Mouse (Mus musculus) neural tube, embryonic 12.5 days (tissue): Measurements from ENCODE around the gene Wdr44. TPM values are rescaled to one million over a fixed set of nuclear protein-coding genes. Genes with fewer than 3 reads are reported as not detected.

Experiments used
- ATAC-seq: fragments of 200-750 bp; cut with Nextera tagmentation; 2 replicates; pipeline ENCODE4 v1.8.0; 2017; ENCODE audit warnings: low read depth, mild to moderate bottlenecking, moderate TSS enrichment, moderate library complexity; ENCODE audit not compliant: low FRiP score
- H3K27ac ChIP-seq: fragments of 300-500 bp; sonication (generic); 2 replicates; pipeline ENCODE4 v1.5.1; 2016
- H3K27me3 ChIP-seq: fragments of 300-500 bp; sonication (generic); replicated peaks from 2 replicates; pipeline ENCODE4 v1.6.1; 2016; ENCODE audit warnings: mild to moderate bottlenecking
- H3K36me3 ChIP-seq: fragments of 300-500 bp; sonication (generic); 2 replicates; pipeline ENCODE4 v1.6.1; 2016; ENCODE audit warnings: mild to moderate bottlenecking
- H3K4me1 ChIP-seq: fragments of 300-500 bp; sonication (generic); 2 replicates; pipeline ENCODE4 v1.6.1; 2016
- H3K4me2 ChIP-seq: fragments of 300-500 bp; sonication (generic); replicated peaks from 2 replicates; pipeline ENCODE4 v1.6.1; 2016; ENCODE audit warnings: mild to moderate bottlenecking
- H3K4me3 ChIP-seq: fragments of 300-500 bp; sonication (generic); 2 replicates; pipeline ENCODE4 v1.5.1; 2016
- H3K9ac ChIP-seq: fragments of 300-500 bp; sonication (generic); 2 replicates; pipeline ENCODE4 v1.6.1; 2016; ENCODE audit warnings: mild to moderate bottlenecking
- H3K9me3 ChIP-seq: fragments of 300-500 bp; sonication (generic); 2 replicates; pipeline ENCODE4 v1.6.1; 2016; ENCODE audit warnings: mild to moderate bottlenecking
- WGBS: fragments of 180-500 bp; shearing (Covaris S2); methylation state at CpG from one replicate; pipeline ENCODE4 v1.1.7; 2016; 5-methylcytosine and 5-hydroxymethylcytosine counted together
- polyA plus RNA-seq: library from polyadenylated mRNA; unstranded; fragments of >200 nt; fragmentation: Nextera tagmentation; extraction: Ambion mirVana; gene quantifications from 2 replicates; pipeline ENCODE4 v1.2.1, GENCODE M21; 2016

Wdr44 gene
- polyA plus RNA-seq = 11.9 and 12.9 TPM in 2 replicates

DNA sequence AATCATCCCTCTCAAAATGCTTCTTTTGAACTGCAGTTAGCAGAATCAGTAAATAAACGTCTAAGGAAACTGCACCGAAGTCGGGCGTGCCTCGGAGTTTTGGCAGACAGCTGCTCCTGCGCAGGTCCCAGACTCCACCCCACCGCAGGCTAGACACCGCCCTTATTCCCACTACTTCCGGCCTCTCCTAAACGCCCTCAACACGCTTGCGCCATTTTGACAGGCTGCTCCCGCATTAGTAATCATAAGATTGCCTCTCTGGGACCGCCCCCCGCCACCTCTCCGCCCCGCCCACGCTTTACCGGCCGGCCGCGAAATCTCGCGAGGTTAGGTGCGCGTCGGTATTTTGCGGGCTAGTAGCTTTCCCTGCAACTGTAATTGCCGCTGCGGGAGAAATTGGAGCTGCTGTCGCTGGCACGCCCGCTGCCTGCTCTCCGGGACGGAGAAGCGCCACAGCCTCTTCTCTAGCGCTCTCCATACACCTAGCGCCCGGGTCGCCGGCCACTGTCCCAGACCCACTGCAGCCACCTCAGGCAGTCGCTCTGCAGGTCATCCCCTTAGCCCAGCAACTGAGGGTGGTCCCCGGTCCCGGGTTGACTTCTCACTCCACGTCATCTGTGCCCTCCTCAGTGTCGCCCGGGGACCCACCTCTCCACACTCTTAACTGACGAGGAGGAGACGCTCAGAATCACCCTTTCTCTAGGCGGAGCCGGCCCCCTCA lies at the start of gene Wdr44:
Wdr44 (plus strand) TSS at position 330 of the 721 bp plus-strand sequence.
- no peaks in the 10 kb centered on the region for H3K9me3 ChIP-seq
- H3K27ac ChIP-seq = peak within 1 kb of the TSS; percentile 72; the same call in 1 of the 2 replicates
- peak within 1 kb of the TSS; percentile 60 for H3K9ac ChIP-seq
- 10% methylated on average over 51 of the region's 51 CpGs for WGBS
- no peaks in the 10 kb centered on the region for H3K36me3 ChIP-seq
- no peaks in the 10 kb centered on the region for H3K4me1 ChIP-seq
- peak; percentile 98 for ATAC-seq
- H3K4me3 ChIP-seq = peak within 1 kb of the TSS; percentile 53
- peak within 1 kb of the TSS; percentile 57 for H3K4me2 ChIP-seq
- no peaks in the 10 kb centered on the region for H3K27me3 ChIP-seq

DNA sequence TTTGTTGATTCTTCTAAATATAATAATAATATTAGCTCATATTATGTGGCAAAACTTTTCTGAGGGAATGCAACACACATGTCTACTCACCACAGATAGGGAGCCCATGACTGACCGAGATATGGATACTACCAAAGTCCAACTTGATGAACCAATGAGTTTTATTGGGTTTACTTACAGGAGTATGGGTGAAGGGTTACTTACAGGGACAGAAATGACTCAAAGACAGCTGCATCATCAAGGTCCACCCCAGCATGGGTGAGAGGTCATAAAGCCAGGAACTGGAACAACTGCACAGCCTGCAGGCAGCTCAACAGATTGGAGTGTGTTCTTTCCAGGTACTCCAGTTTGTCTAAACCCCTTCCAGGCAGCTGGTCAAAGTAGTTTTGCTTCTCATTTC lies 44.5 kb upstream of the Wdr44 start:
- Histone ChIP-seq H3K9ac (no peak overlapping the region), H3K9me3 (no peaks in the 10 kb centered on the region), H3K4me2 (no peak overlapping the region), H3K27ac (no peak overlapping the region), H3K36me3 (no peaks in the 10 kb centered on the region), H3K4me1 (no peaks in the 10 kb centered on the region), H3K27me3 (no peaks in the 10 kb centered on the region), H3K4me3 (no peak overlapping the region)
- 81% methylated on average over 1 of the region's 1 CpGs for WGBS
- ATAC-seq = no peak

DNA sequence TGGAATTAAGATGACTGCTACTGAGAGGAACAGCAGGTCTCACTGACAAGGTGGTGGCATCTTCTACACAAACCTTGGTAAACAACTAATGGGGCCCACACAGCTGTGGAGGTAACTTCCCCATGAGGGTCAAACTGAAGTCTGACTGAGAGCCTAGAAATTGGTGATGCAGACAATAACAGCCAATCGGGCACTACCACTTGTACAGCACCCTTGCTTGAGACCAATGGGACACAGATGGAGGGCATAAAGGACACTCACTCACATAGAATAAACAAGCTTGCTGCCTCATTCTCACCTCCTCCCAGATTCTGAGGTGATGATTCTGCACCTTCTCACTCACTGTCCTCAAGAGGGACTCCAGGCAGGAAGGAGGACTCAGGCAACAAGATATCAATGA lies 30.6 kb upstream of the Wdr44 start:
- WGBS = 94% methylated on average over 1 of the region's 1 CpGs
- H3K4me3 ChIP-seq = no peak overlapping the region
- no peak overlapping the region for H3K9ac ChIP-seq
- no peak overlapping the region for H3K27ac ChIP-seq
- no peak for ATAC-seq
- no peaks in the 10 kb centered on the region for H3K27me3 ChIP-seq
- H3K36me3 ChIP-seq = no peaks in the 10 kb centered on the region
- no peaks in the 10 kb centered on the region for H3K4me1 ChIP-seq
- no peak overlapping the region for H3K4me2 ChIP-seq
- H3K9me3 ChIP-seq = no peaks in the 10 kb centered on the region

DNA sequence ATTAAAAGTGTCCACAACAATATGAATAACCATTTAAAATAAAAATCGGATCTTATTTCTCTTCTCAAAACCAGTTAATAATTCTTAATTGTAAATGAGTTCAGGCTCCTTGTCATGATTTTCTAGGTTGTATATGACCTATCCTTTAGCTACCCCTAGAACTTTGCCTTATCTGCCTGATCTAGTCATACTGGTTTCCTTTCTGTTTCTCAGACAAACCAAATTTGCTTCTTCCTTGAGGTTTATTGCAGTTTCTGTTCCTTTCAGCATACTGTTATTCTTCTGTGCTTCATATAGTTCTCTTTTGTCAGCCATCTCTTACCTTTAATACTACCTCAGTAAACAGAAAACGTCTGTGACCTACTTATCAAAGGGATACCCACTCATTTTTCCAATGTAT lies 19.7 kb upstream of the Wdr44 start:
- no peak overlapping the region for H3K27ac ChIP-seq
- no peaks in the 10 kb centered on the region for H3K36me3 ChIP-seq
- no peak overlapping the region for H3K4me2 ChIP-seq
- no peak for ATAC-seq
- H3K9me3 ChIP-seq = no peaks in the 10 kb centered on the region
- WGBS = 71% methylated on average over 2 of the region's 2 CpGs
- H3K4me3 ChIP-seq = no peak overlapping the region
- H3K27me3 ChIP-seq = no peaks in the 10 kb centered on the region
- H3K9ac ChIP-seq = no peak overlapping the region
- no peaks in the 10 kb centered on the region for H3K4me1 ChIP-seq

DNA sequence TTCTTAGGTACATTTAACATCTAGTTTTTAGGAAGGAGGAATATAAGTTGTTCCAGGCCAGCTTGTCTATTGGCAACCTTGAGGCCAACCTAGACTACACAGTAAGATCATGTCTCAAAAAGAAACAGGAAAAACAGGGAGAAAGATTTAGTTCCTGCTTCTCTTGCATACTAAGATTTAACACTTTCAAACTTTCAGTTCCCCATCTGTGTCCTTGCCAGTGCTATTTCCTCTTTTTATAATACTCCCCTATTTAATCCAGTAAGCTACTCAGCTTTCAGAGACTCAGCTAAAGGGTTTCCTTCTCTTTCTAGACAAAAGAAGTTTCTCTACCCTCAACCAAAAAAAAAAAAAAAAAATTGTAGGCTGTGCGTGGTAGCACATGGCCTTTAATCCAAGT lies 17.4 kb upstream of the Wdr44 start:
- Histone ChIP-seq H3K27ac (no peak overlapping the region), H3K36me3 (no peaks in the 10 kb centered on the region), H3K9me3 (no peaks in the 10 kb centered on the region), H3K4me1 (no peaks in the 10 kb centered on the region), H3K9ac (no peak overlapping the region), H3K4me3 (no peak overlapping the region), H3K4me2 (no peak overlapping the region), H3K27me3 (no peaks in the 10 kb centered on the region)
- no peak for ATAC-seq
- WGBS = 67% methylated on average over 1 of the region's 1 CpGs

DNA sequence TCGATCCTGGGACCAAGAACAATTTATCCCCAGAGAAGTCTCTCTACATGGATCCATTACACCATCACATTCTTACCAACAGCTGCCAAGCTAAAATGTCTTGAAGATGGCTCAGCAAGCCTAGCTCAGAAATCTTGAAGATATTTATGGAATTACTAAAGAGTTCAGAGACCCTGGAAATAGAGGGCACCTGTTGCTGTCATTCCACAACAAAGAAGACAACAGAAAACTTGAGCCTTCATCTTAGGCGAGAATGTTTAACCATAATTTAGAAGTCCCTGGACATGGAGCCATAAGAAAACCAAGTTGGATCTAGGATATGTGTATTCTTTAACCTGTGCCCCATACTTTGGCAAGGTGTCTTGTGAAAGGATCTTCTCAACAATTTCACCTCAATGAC lies 16.3 kb upstream of the Wdr44 start:
- Histone ChIP-seq H3K4me3 (no peak overlapping the region), H3K4me1 (no peaks in the 10 kb centered on the region), H3K36me3 (no peaks in the 10 kb centered on the region), H3K9ac (no peak overlapping the region), H3K4me2 (no peak overlapping the region), H3K27me3 (no peaks in the 10 kb centered on the region), H3K9me3 (no peaks in the 10 kb centered on the region), H3K27ac (no peak overlapping the region)
- no peak for ATAC-seq
- WGBS = 69% methylated on average over 2 of the region's 2 CpGs

DNA sequence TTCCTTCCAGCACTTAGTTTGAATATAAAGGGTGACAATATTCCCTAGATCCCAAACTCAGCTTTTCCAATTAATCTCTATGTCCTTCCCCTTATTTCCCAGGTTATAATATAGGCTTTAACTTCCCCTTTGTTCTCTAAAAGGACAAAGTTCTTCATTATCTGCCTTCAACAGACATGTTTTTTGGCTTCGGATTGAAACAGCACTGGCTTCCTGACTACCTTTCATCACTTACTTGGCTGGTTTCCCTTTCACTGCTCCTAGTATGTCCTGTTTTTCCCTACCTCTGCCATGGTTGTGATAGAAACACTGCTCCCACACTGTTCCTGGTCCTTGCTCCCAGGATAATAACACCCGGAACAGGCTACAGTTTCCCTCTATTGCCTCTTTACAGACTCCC lies 15.3 kb upstream of the Wdr44 start:
- H3K36me3 ChIP-seq = no peaks in the 10 kb centered on the region
- no peak overlapping the region for H3K4me3 ChIP-seq
- WGBS = 79% methylated on average over 2 of the region's 2 CpGs
- no peak overlapping the region for H3K9ac ChIP-seq
- no peaks in the 10 kb centered on the region for H3K4me1 ChIP-seq
- H3K27me3 ChIP-seq = no peaks in the 10 kb centered on the region
- ATAC-seq = no peak
- H3K27ac ChIP-seq = no peak overlapping the region
- no peak overlapping the region for H3K4me2 ChIP-seq
- H3K9me3 ChIP-seq = no peaks in the 10 kb centered on the region

DNA sequence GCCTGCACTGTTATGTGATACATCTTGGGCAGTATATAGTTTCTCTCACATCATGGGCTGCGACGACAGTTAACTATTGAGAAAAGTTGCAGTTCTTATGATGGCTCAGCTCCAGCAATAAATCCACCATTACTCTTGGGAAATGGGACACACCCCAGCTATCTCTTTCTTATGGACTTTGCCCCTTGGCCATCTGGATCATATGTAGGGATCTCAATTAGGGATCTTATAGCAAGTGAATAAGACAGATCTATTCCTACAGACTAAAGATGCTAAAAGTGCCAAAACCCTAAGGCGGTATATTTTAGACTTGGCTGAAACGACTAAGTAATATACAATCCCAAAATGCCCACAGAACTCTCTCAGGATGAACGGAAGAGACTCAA lies 522 bp upstream of the Wdr44 start:
- ATAC-seq = peak; percentile 30
- no peaks in the 10 kb centered on the region for H3K36me3 ChIP-seq
- no peaks in the 10 kb centered on the region for H3K27me3 ChIP-seq
- 12% methylated on average over 5 of the region's 5 CpGs for whole genome bisulfite sequencing
- H3K9ac ChIP-seq = no peak overlapping the region
- peak overlapping the region; percentile 53 for H3K4me3 ChIP-seq
- H3K27ac ChIP-seq = no peak overlapping the region
- H3K4me1 ChIP-seq = no peaks in the 10 kb centered on the region
- H3K4me2 ChIP-seq = peak overlapping the region; percentile 57
- H3K9me3 ChIP-seq = no peaks in the 10 kb centered on the region

DNA sequence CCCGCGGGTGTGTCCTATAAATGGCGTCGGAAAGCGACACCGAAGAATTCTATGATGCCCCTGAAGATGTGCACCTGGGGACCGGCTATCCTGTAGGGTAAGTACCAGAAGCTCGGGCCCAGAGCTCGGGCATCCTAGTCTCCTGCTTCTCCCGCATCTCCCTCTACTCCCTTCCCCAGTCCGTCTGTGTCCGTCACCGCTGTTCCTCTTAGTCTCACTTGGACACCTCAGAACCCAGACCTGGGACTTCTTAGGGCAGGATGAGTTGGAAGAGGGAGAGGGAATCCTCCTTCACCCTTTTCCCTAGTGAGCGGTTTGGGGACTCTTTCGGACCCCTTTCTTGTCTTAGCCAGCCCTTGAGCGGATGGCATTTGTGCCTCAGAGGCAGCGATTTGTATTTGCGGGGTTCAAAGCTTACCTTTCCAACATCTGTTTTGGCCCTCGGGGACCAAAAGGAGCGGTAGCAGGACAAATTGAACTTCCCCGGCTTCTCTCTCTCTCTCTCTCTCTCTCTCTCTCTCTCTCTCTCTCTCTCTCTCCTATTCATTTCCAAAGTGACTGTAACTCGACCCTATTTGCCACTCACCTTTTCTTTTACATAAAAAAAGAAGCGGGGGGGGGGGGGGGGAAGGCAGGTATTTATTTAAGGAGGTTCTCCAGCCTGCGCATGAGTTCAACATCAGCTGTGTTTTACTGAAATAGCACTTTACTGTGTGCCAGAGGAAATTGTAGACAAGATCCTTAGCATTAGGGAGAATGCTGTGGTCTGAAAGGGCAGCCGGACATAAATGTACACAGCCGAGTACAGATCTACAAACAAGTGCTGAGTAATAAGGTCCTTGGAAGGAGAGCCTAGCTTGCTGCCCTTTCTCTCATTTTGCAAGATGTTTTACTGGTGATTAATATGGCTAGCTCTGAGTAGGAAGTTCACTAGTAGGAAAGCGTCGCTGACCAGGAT lies 871 bp downstream of the Wdr44 start:
- peak; percentile 61 for ATAC-seq
- H3K4me3 ChIP-seq = peak overlapping the region; percentile 53
- peak overlapping the region; percentile 72; the same call in 1 of the 2 replicates for H3K27ac ChIP-seq
- H3K27me3 ChIP-seq = no peaks in the 10 kb centered on the region
- WGBS = 16% methylated on average over 28 of the region's 28 CpGs
- H3K36me3 ChIP-seq = no peaks in the 10 kb centered on the region
- H3K9me3 ChIP-seq = no peaks in the 10 kb centered on the region
- H3K4me1 ChIP-seq = no peaks in the 10 kb centered on the region
- peak overlapping the region; percentile 57 for H3K4me2 ChIP-seq
- peak overlapping the region; percentile 60 for H3K9ac ChIP-seq

DNA sequence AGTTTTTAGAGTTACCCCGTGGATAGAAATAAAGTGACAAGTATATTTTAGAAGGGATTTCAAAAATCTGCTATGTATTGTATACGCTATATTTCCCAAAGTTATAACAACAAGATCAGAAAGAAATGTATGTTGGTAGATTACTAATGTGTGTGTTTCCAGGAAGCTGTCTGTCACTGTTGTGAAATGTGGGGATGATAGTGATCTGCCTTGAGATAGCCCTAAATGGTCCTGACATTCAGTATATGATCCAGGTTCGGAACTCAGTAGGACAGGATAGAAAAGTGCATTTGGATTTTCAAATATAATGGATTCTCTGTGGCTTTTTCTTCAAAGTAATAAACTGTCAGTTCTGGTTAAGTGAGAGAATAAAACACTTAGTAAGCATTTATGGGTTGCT lies 1.7 kb downstream of the Wdr44 start:
- no peaks in the 10 kb centered on the region for H3K27me3 ChIP-seq
- H3K4me2 ChIP-seq = peak overlapping the region; percentile 57
- ATAC-seq = no peak
- no peaks in the 10 kb centered on the region for H3K36me3 ChIP-seq
- no peaks in the 10 kb centered on the region for H3K4me1 ChIP-seq
- no peaks in the 10 kb centered on the region for H3K9me3 ChIP-seq
- no peak overlapping the region for H3K4me3 ChIP-seq
- H3K9ac ChIP-seq = no peak overlapping the region
- H3K27ac ChIP-seq = no peak overlapping the region
- 81% methylated on average over 3 of the region's 3 CpGs for WGBS

DNA sequence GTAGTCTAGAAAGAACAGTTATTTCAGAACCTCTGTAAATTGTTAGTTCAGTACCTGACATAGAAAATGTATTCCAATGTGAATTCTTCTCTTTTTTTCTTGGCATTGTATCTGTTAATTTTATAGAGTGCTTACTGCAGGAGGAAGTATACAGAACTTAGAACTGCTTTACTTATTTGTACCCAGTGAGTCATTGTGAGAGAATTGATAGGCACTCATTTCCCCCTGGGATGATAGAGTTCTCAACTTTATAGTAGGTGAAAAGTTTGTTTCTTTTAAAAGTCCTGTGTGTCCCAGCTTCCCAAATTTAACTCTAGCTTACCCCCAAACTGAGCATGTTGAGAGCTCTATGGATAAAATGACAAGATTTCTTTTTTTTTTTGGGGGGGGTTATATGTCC lies 2.3 kb downstream of the Wdr44 start:
- no peak overlapping the region for H3K4me2 ChIP-seq
- no peaks in the 10 kb centered on the region for H3K9me3 ChIP-seq
- H3K36me3 ChIP-seq = no peaks in the 10 kb centered on the region
- H3K4me1 ChIP-seq = no peaks in the 10 kb centered on the region
- no peak overlapping the region for H3K9ac ChIP-seq
- H3K27me3 ChIP-seq = no peaks in the 10 kb centered on the region
- no peak overlapping the region for H3K4me3 ChIP-seq
- no peak overlapping the region for H3K27ac ChIP-seq
- no peak for ATAC-seq

DNA sequence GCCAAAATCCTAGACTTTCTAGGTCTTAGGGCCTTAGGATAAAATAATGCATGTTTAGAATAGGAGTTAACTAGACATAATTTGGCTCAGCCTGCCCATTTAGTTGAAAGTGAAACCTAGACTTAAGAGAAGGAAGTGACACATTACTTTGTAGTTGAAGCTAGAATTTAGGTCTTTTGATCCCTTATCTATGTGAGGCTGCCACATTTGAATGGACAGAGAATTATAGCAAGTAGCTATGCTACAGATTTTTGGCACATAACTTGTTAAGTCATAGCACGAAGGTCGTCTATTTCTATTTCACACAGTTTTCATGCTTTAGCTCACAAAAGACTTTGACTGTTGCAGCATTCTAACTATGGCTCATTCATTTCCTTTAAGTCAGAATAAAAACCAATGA lies 4.5 kb downstream of the Wdr44 start:
- Histone ChIP-seq H3K4me2 (no peak overlapping the region), H3K36me3 (no peaks in the 10 kb centered on the region), H3K9me3 (no peaks in the 10 kb centered on the region), H3K9ac (no peak overlapping the region), H3K27ac (no peak overlapping the region), H3K27me3 (no peaks in the 10 kb centered on the region), H3K4me3 (no peak overlapping the region), H3K4me1 (no peaks in the 10 kb centered on the region)
- WGBS = 91% methylated on average over 2 of the region's 2 CpGs
- no peak for ATAC-seq
